Mouse (Mus musculus) forebrain, embryonic 15.5 days (tissue): ENCODE measurements around the gene Hk2. TPM values are rescaled to one million over a fixed set of nuclear protein-coding genes. Genes with fewer than 3 reads are reported as not detected.
A peak's percentile ranks its signal among the peaks of the same experiment; 100 is the strongest.

Source experiments
- ATAC-seq: fragments of 200-750 bp; cut with Nextera tagmentation; replicated peaks from 2 replicates; pipeline ENCODE4 v1.8.0; 2017; ENCODE audit warnings: mild to moderate bottlenecking, moderate TSS enrichment, moderate library complexity
- H3K27ac ChIP-seq: fragments of 300-500 bp; sonication (generic); replicated peaks from 2 replicates; pipeline ENCODE4 v1.5.1; 2015; ENCODE audit warnings: mild to moderate bottlenecking, inconsistent platforms
- H3K27me3 ChIP-seq: fragments of 300-500 bp; sonication (generic); 2 replicates; pipeline ENCODE4 v1.6.1; 2015; ENCODE audit warnings: inconsistent platforms
- H3K36me3 ChIP-seq: fragments of 300-500 bp; sonication (generic); 2 replicates; pipeline ENCODE4 v1.6.1; 2015; ENCODE audit warnings: mild to moderate bottlenecking, inconsistent platforms
- H3K4me1 ChIP-seq: fragments of 300-500 bp; sonication (generic); 2 replicates; pipeline ENCODE4 v1.6.1; 2015; ENCODE audit warnings: inconsistent platforms
- H3K4me2 ChIP-seq: fragments of 300-500 bp; sonication (generic); replicated peaks from 2 replicates; pipeline ENCODE4 v1.6.1; 2015; ENCODE audit warnings: mild to moderate bottlenecking, inconsistent platforms
- H3K4me3 ChIP-seq: fragments of 300-500 bp; sonication (generic); 2 replicates; pipeline ENCODE4 v1.5.1; 2015; ENCODE audit warnings: mild to moderate bottlenecking, inconsistent platforms
- H3K9ac ChIP-seq: fragments of 300-500 bp; sonication (generic); replicated peaks from 2 replicates; pipeline ENCODE4 v1.6.1; 2015; ENCODE audit warnings: mild to moderate bottlenecking, inconsistent platforms
- H3K9me3 ChIP-seq: fragments of 300-500 bp; sonication (generic); 2 replicates; pipeline ENCODE4 v1.6.1; 2016; ENCODE audit warnings: inconsistent platforms
- WGBS: fragments of 180-500 bp; shearing (Covaris S2); methylation state at CpG from one replicate; pipeline ENCODE4 v1.1.7; 2015; ENCODE audit warnings: mixed read lengths; 5-methylcytosine and 5-hydroxymethylcytosine counted together
- polyA plus RNA-seq: library from polyadenylated mRNA; unstranded; fragments of >200 nt; fragmentation: Nextera tagmentation; extraction: Ambion mirVana; gene quantifications from 2 replicates; pipeline ENCODE4 v1.2.1, GENCODE M21; 2015

Hk2 gene
- polyA plus RNA-seq, 1 experiment from 2014 or later: 5.3 TPM

DNA sequence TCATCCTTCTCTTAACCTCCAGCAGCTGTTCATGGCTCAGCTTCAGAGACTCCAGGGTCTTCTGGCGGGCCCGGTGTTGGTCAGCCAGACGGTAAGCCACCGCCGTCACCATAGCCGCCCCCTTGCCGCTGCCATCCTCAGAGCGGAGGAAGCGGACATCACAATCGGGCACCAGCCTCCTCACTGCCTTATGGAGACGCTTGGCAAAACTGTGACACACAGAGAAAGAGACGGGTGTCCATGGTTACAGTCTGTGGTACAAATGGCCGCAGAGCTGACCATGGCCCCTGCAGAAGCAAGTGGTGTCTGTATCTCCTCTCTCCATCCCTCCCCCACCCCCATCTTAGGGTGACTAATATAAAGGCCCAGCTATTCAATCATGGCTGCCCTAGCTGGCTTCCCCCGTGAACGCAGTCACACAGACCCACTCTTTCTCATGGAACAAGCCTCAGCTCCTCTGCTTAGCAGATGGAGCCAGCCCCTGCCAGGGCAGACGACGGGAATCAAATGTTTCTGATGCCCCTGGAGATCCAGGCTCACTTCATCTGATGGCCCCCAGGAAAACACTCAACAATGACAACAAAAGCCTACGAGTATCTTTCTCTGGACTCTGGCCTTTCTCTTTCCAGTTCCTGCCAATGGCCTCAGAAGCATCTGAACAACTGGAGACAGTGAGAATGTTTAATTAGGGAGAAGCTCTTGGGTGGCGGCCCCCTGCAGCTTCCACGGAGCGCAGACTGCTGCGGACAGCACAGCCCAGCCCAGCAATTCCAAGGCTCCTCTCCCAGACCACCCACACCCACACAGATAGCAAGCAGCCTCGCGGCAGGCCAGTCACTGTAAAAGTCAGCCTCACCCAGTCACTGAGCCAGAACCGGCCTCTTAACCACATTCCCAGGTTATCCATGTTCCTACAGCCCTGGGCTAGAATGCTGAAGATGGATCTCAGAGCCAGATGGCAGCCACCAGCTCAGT lies 37.3 kb downstream of the Hk2 start:
- H3K27me3 ChIP-seq: no peaks in the 10 kb centered on the region
- no peak overlapping the region for H3K4me2 ChIP-seq
- WGBS: 86% methylated on average over 25 of the region's 25 CpGs
- H3K27ac ChIP-seq: no peak overlapping the region
- no peak overlapping the region for H3K9ac ChIP-seq
- no peaks in the 10 kb centered on the region for H3K36me3 ChIP-seq
- no peaks in the 10 kb centered on the region for H3K9me3 ChIP-seq
- H3K4me1 ChIP-seq: no peaks in the 10 kb centered on the region
- no peak overlapping the region for H3K4me3 ChIP-seq
- ATAC-seq: no peak

DNA sequence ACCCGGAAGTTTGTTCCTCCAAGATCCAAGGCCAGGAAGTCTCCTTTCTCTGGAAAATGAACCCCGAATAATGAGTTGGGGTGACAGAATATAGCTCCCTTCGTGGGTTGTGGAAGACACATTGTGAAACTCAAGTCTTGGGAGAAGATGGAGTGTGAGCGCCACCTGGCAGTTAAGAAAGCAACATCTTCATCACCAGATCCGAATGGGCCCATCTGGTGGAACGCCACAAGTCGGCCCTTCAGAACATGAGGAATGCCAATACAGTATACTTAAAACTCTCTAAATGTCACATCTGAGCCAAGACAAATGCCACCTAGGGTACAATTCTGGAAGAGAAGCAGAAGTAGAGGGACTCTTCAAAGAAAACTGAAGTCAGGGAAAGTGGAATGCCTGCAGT lies 38.9 kb downstream of the Hk2 start:
- H3K4me3 ChIP-seq: no peak overlapping the region
- H3K36me3 ChIP-seq: no peaks in the 10 kb centered on the region
- no peaks in the 10 kb centered on the region for H3K9me3 ChIP-seq
- WGBS: 85% methylated on average over 7 of the region's 7 CpGs
- H3K27ac ChIP-seq: no peak overlapping the region
- H3K4me1 ChIP-seq: no peaks in the 10 kb centered on the region
- no peaks in the 10 kb centered on the region for H3K27me3 ChIP-seq
- no peak for ATAC-seq
- H3K4me2 ChIP-seq: no peak overlapping the region
- H3K9ac ChIP-seq: no peak overlapping the region

DNA sequence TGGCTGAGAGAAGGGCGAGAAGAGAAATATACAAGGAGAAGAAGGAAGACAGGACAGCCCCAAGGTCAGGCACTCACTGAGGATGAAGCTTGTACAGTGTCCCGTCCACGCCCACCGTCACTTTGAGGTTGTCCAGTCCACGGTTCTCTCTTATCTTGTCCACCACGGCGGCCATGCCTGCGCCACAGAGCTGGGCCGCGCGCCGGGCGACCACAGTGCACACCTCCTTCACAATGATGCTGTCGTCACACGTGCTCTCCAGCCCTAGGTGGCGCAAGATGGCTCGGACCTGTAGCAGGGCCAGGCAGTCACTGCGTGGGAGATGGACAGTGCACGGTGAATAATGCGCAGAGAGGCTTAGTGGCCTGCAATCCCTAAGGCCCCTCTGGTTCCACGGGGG lies 45.6 kb downstream of the Hk2 start:
- Histone ChIP-seq H3K27ac (no peak overlapping the region), H3K4me1 (no peaks in the 10 kb centered on the region), H3K36me3 (no peaks in the 10 kb centered on the region), H3K9me3 (no peaks in the 10 kb centered on the region), H3K4me2 (no peak overlapping the region), H3K27me3 (no peaks in the 10 kb centered on the region), H3K9ac (no peak overlapping the region), H3K4me3 (no peak overlapping the region)
- no peak for ATAC-seq
- 93% methylated on average over 21 of the region's 21 CpGs for WGBS

DNA sequence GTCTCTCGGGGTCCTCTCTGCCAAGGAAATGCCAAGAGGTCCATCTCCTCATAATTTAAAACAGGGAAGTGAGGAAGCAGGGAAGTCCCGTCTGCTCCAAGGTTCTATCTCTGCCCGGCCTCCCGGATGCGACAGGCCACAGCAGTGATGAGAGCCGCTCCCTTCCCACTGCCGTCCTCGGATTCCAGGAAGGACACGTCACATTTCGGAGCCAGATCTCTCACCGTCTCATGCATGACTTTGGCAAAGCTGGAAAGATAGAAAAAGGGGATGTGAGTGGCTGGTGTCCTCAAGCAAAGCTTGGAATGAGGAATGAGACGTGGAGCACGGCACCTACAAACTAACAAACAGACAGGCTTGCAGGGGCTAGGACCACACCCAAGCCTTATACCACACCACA lies 47.0 kb downstream of the Hk2 start:
- no peak for ATAC-seq
- Histone ChIP-seq H3K9ac (no peak overlapping the region), H3K4me2 (no peak overlapping the region), H3K4me3 (no peak overlapping the region), H3K27me3 (no peaks in the 10 kb centered on the region), H3K27ac (no peak overlapping the region), H3K9me3 (no peaks in the 10 kb centered on the region), H3K4me1 (peaks cover 7% of the 10 kb centered on the region; the same call in 1 of the 2 replicates), H3K36me3 (no peaks in the 10 kb centered on the region)
- 97% methylated on average over 13 of the region's 13 CpGs for WGBS

DNA sequence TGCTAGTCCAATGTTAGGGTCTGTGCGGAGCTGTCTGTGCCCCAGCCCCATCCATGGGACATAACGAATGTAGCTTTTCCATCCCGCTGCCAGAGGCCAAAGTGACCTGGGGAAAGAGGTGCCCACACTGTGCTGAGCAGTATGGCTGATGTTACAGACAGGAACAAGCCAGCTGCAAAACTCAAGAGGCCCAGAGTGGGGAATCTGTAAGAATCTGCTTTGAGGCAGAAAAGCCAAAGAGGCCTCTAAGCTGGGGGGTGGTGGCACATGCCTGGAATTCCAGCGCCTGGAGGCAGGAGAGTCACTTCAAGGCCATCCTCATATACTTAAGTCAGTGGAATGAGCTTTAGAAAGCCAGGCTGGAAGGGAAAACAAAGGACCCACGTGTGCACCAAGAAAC lies 50.9 kb downstream of the Hk2 start:
- no peak overlapping the region for H3K4me2 ChIP-seq
- WGBS: 39% methylated on average over 5 of the region's 5 CpGs
- ATAC-seq: peak; percentile 19; the same call in 1 of the 2 replicates
- H3K27ac ChIP-seq: no peak overlapping the region
- H3K4me3 ChIP-seq: no peak overlapping the region
- no peaks in the 10 kb centered on the region for H3K27me3 ChIP-seq
- no peaks in the 10 kb centered on the region for H3K36me3 ChIP-seq
- no peak overlapping the region for H3K9ac ChIP-seq
- no peaks in the 10 kb centered on the region for H3K9me3 ChIP-seq
- H3K4me1 ChIP-seq: peaks cover 7% of the 10 kb centered on the region; the same call in 1 of the 2 replicates

DNA sequence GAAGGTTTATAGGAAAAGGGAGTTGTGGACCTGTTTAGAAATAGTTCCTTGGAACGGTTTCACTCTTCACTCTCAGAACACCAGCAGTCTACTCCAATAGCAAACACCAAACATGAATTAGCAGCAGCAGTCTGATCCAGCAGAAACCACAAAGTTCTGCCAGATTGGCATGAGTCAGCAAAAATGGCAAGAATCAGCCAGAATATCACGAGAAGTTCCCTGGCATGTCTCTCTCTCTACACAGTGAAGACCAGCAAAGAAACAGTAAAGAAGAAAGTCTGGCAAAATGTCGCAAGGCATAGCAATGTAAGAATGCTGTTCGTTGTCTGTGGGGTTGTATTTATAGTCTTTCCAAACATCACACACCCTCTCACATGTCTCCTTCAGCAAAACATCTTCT lies 58.1 kb downstream of the Hk2 start:
- ATAC-seq: no peak
- 85% methylated on average over 4 of the region's 4 CpGs for WGBS

DNA sequence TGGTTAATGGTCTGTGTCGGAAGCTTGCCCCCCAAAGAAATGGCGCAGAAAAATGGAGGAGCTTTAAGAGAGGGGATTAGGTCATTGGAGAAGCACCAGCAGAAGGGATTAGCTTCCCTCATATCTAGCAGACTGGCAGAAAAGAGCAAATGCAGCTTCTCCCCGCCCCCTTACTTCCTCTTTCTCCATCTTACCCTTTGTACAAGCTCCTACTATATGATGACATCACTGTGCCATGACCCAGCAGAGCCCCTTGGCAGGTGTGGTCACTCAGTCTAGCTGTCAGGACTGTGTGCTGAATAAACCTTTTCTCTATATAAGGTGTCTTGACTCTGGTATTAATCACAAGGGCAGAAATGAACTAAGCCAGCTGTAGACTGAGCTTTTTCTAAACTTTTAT lies 58.6 kb downstream of the Hk2 start:
- WGBS: 75% methylated on average over 3 of the region's 3 CpGs
- Histone ChIP-seq H3K27ac (no peak overlapping the region), H3K9me3 (no peaks in the 10 kb centered on the region), H3K36me3 (no peaks in the 10 kb centered on the region), H3K9ac (no peak overlapping the region), H3K27me3 (no peaks in the 10 kb centered on the region), H3K4me1 (no peaks in the 10 kb centered on the region), H3K4me3 (no peak overlapping the region), H3K4me2 (no peak overlapping the region)
- no peak for ATAC-seq

More for the DNA sequence above, 58.1 kb downstream of the Hk2 start:
- no peaks in the 10 kb centered on the region for H3K4me1 ChIP-seq
- H3K4me2 ChIP-seq: no peak overlapping the region
- H3K4me3 ChIP-seq: no peak overlapping the region
- no peak overlapping the region for H3K27ac ChIP-seq
- no peaks in the 10 kb centered on the region for H3K36me3 ChIP-seq
- no peak overlapping the region for H3K9ac ChIP-seq
- H3K27me3 ChIP-seq: no peaks in the 10 kb centered on the region
- H3K9me3 ChIP-seq: no peaks in the 10 kb centered on the region

DNA sequence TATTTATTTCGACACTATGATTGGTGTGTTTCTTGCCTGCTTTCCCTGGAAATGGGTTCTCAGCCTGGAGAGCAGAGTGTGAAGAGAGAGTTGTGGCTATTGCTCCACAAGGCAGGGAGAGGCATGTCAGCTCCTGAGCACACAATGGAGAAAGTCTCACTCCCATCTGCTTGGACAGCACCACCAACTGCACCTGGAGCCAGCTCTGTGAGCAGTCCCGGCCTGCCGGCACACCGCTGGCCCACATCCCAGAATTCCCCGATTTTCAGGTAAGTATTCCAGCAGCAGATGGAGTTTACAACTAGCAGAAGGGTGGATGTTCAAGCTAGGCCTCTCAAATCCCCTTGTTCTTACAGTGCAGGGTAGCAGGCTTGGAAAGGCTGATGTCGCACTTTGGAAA lies 59.0 kb downstream of the Hk2 start:
- H3K36me3 ChIP-seq: no peaks in the 10 kb centered on the region
- WGBS: 78% methylated on average over 6 of the region's 6 CpGs
- H3K4me2 ChIP-seq: no peak overlapping the region
- H3K4me1 ChIP-seq: no peaks in the 10 kb centered on the region
- no peaks in the 10 kb centered on the region for H3K9me3 ChIP-seq
- H3K27ac ChIP-seq: no peak overlapping the region
- H3K9ac ChIP-seq: no peak overlapping the region
- H3K4me3 ChIP-seq: no peak overlapping the region
- ATAC-seq: no peak
- no peaks in the 10 kb centered on the region for H3K27me3 ChIP-seq

DNA sequence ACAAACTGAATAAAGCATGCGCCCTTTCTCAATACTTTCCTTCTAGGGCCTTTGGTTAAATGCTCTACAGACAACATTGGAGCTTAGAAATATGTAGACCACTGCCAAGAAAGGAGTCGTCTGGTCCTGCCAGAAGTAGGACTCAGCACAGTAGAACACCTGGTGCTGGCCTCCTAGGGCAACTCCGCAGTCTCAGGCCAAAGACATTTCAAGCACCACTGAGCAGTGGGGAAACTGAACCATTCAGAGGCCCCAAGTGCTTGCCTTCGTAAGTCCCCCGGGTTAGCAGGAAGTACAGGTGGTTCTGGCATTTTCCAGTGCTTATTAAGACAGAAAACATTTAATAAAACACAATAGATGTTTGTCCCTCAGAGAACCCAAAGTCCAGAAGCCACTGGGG lies 59.4 kb downstream of the Hk2 start:
- no peaks in the 10 kb centered on the region for H3K4me1 ChIP-seq
- H3K4me2 ChIP-seq: no peak overlapping the region
- no peak overlapping the region for H3K27ac ChIP-seq
- no peak overlapping the region for H3K9ac ChIP-seq
- WGBS: 93% methylated on average over 5 of the region's 5 CpGs
- no peaks in the 10 kb centered on the region for H3K36me3 ChIP-seq
- no peak overlapping the region for H3K4me3 ChIP-seq
- no peaks in the 10 kb centered on the region for H3K9me3 ChIP-seq
- ATAC-seq: no peak
- H3K27me3 ChIP-seq: no peaks in the 10 kb centered on the region

DNA sequence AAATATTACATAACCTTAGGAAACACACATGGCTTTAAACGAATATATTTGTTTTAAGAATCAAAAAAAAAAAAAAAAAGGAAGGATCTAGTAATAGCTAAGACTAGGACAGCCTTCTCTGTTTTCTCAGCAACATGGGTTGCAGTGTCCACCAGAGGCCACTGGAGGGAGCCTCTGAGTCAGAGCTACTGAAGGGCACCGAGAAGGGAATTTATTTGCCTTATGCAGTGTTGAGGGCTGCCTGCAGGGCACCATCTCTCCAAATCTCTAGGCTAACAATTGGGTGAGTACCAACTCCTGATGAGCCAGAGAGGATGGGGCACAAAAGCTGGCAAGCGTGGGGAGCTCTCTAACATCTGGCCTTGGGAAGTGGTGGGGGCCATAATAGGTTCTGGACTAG lies 60.0 kb downstream of the Hk2 start:
- 16% methylated on average over 3 of the region's 3 CpGs for WGBS
- Histone ChIP-seq H3K9me3 (no peaks in the 10 kb centered on the region), H3K4me2 (no peak overlapping the region), H3K27ac (no peak overlapping the region), H3K36me3 (no peaks in the 10 kb centered on the region), H3K9ac (no peak overlapping the region), H3K27me3 (no peaks in the 10 kb centered on the region), H3K4me1 (no peaks in the 10 kb centered on the region), H3K4me3 (no peak overlapping the region)
- ATAC-seq: peak; percentile 57; the same call in 1 of the 2 replicates

DNA sequence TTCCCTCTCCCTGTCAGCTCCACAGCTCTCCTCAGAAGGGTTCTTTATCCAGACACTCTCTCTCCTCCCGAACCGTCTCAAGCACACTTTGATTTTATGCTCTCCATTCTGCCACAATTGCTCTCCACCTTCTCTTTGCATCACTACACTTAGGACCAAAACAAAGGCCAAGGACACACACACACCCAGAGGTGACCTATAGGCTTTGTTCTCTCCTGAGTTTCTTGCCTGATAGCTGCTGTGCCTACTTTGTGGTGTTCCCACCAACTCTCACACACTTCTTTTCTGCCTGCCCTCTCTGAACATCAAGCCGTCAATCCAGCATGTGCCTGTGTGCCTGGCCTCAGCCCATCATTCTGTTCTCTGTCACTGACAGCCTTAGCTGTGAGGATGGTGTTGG lies 66.5 kb downstream of the Hk2 start:
- no peaks in the 10 kb centered on the region for H3K36me3 ChIP-seq
- 89% methylated on average over 3 of the region's 3 CpGs for WGBS
- H3K9me3 ChIP-seq: no peaks in the 10 kb centered on the region

DNA sequence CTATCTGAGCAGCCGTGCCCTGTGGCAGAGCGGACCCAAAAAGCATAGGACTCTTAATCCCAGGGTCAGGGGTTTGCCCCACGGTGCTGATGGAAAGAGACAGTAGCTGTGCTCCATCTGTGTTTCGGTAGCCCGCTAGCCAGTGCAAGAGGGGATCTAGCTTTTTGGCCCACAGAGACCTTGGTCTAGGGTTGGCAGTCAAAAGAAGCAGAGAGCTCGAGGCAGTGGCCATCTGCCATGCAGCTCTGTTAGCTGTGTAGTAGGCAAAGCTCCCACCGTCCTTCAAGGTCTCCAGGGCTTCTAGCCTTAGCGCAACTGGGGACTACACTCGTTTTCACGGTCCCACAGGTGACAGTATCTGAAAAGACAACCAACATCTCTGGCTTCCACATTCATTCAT lies 67.0 kb downstream of the Hk2 start:
- H3K27ac ChIP-seq: no peak overlapping the region
- H3K4me1 ChIP-seq: no peaks in the 10 kb centered on the region
- H3K9ac ChIP-seq: no peak overlapping the region
- no peak overlapping the region for H3K4me3 ChIP-seq
- ATAC-seq: no peak
- no peaks in the 10 kb centered on the region for H3K9me3 ChIP-seq
- 88% methylated on average over 10 of the region's 10 CpGs for WGBS
- no peak overlapping the region for H3K4me2 ChIP-seq
- no peaks in the 10 kb centered on the region for H3K27me3 ChIP-seq
- H3K36me3 ChIP-seq: no peaks in the 10 kb centered on the region

More for the DNA sequence above, 66.5 kb downstream of the Hk2 start:
- ATAC-seq: no peak
- Histone ChIP-seq H3K4me3 (no peak overlapping the region), H3K27me3 (no peaks in the 10 kb centered on the region), H3K27ac (no peak overlapping the region), H3K9ac (no peak overlapping the region), H3K4me1 (no peaks in the 10 kb centered on the region), H3K4me2 (no peak overlapping the region)

DNA sequence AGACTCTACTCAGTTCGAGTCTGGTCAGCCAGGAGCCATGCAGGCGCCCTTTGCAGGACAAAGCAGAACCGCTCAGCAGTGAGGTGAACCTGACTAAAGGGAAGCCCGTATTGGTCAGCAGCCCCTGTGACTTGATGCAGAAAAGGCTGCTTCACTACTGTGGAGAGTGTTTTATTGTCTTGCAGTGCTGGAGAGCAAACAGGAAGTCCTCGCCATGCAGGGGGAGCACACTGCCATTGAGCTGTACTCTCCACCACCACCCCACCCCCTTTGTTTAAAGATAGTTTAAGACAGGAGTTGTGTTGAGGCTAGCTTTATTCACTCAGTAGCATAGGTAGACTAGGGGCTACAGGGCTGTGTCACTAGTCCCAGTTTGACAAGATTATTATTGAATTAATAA lies 69.0 kb downstream of the Hk2 start, which contains the start of gene Pole4:
Gene Pole4, minus strand, starts transcription at position 145 of the 400 bp plus-strand sequence.
- Histone ChIP-seq H3K9ac (no peak within 1 kb of the TSS), H3K4me1 (no peaks in the 10 kb centered on the region), H3K27me3 (no peaks in the 10 kb centered on the region), H3K4me3 (no peak within 1 kb of the TSS), H3K4me2 (no peak within 1 kb of the TSS), H3K9me3 (no peaks in the 10 kb centered on the region), H3K36me3 (no peaks in the 10 kb centered on the region), H3K27ac (no peak within 1 kb of the TSS)
- ATAC-seq: no peak
- WGBS: 83% methylated on average over 5 of the region's 5 CpGs
